Mouse (Mus musculus): ENCODE results near the gene Atxn2.

DNA sequence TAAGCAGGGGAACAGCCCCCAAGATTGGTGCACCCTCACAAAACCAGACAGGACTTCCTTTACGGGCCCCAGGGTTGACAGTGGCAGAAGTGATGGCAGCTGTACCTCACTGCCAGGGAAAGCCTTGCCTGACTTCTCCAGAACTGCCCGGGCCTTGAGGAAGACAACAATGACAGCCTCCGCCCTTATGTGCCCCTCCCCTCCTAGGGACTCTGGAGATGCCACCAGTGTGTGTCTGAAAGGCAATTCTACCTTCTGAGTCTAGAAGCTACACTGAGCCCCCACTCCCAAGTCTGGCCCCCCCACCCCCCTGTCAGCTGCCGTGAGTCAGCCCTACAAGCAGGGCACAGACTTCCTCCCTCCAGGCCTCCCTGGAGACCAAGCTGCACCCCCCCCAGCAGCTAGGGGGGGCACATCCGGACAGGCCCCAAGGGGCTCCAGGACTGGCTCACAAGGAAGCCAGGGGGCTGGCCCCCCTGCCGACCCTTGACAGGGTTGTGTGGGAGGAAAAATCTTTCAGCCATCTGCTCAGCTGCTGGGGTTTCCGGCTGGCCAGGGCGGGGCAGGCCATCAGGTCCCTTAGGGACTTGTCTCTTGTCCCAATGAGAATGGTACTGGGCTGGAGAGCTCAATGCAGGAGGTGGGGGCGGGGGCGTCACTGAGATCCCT is 122.6 kb downstream of the Atxn2 start:
- no peak for TF ChIP-seq POLR2A (IDR thresholded peaks at IDR 0.05; ENCODE audit: control insufficient read depth, extremely low read depth, insufficient read depth, low read length, poor library complexity)
- no peak for TF ChIP-seq CTCF (IDR thresholded peaks at IDR 0.05; ENCODE audit: borderline replicate concordance, control insufficient read depth, extremely low read depth, insufficient read depth, low read length, poor library complexity)

Measured in thymus, adult 2 months (tissue).